Mouse (Mus musculus) CH12.LX (cell line): ENCODE measurements around the gene Cldn17. TPM values are rescaled to one million over a fixed set of nuclear protein-coding genes. Genes with fewer than 3 reads are reported as not detected.

Experiments
- DNase-seq: peaks from one replicate; pipeline ENCODE4 v3.0.0-alpha.2; 2013; ENCODE audit errors: extremely low read depth
- H3K27ac ChIP-seq: 2 replicates; pipeline ENCODE4 v1.5.1; 2012; ENCODE audit warnings: low read depth, mild to moderate bottlenecking, control low read depth, moderate library complexity; ENCODE audit not compliant: insufficient read depth
- H3K27me3 ChIP-seq: replicated peaks from 2 replicates; pipeline ENCODE3; 2012; ENCODE audit warnings: inconsistent platforms
- H3K36me3 ChIP-seq, 2 experiments: replicated peaks in 1 of 2; 2 replicates each; pipeline versions ENCODE3 to v1.6.1; 2012; ENCODE audit warnings: inconsistent platforms in 1 of 2, low read length in 1 of 2, mild to moderate bottlenecking in 1 of 2, mixed read lengths in 1 of 2, moderate library complexity in 1 of 2; ENCODE audit not compliant: control insufficient read depth in 1 of 2, insufficient read depth in 1 of 2
- H3K4me1 ChIP-seq, 2 experiments: 2 replicates each; pipeline ENCODE4 v1.6.1; 2012; ENCODE audit warnings: inconsistent platforms in 1 of 2, moderate library complexity in 1 of 2; ENCODE audit not compliant: insufficient read depth in 2 of 2, control insufficient read depth in 1 of 2
- H3K4me2 ChIP-seq: 2 replicates; pipeline ENCODE4 v1.6.1; 2012; ENCODE audit warnings: low read depth, mild to moderate bottlenecking, control low read depth; ENCODE audit not compliant: poor library complexity, insufficient read depth, severe bottlenecking
- H3K4me3 ChIP-seq, 3 experiments: fragments of 150-350 bp in 1 of 3; sonication (generic) in 1 of 3; replicated peaks in 1 of 3; 2 replicates each; pipeline versions ENCODE3 to v1.5.1; 2011 to 2012; ENCODE audit warnings: low read depth in 2 of 3, low read length in 2 of 3, mild to moderate bottlenecking in 2 of 3, moderate library complexity in 2 of 3, control low read depth in 1 of 3, improper control_type of control experiment in 1 of 3, inconsistent platforms in 1 of 3, mixed read lengths in 1 of 3; ENCODE audit not compliant: poor library complexity in 1 of 3
- H3K79me2 ChIP-seq: replicated peaks from 2 replicates; pipeline ENCODE4 v1.6.1; 2012; ENCODE audit warnings: mild to moderate bottlenecking, moderate library complexity; ENCODE audit not compliant: control insufficient read depth, poor library complexity, insufficient read depth, severe bottlenecking; ENCODE audit errors: extremely low read depth
- H3K9ac ChIP-seq: 2 replicates; pipeline ENCODE4 v1.6.1; 2012; ENCODE audit warnings: low read depth, mild to moderate bottlenecking, control low read depth, moderate library complexity; ENCODE audit not compliant: insufficient read depth
- H3K9me3 ChIP-seq: replicated peaks from 2 replicates; pipeline ENCODE3; 2012; ENCODE audit warnings: low read length, inconsistent platforms, mixed read lengths
- BHLHE40 ChIP-seq: IDR thresholded peaks from 2 replicates; pipeline ENCODE4 v1.6.1; 2011; ENCODE audit warnings: mild to moderate bottlenecking, low read depth, low read length, improper control_type of control experiment
- CHD1 ChIP-seq: IDR thresholded peaks from 2 replicates; pipeline ENCODE4 v1.6.1; 2012; ENCODE audit warnings: low read depth, low read length, improper control_type of control experiment, inconsistent platforms
- CHD2 ChIP-seq: IDR thresholded peaks from 2 replicates; pipeline ENCODE4 v1.6.1; 2011; ENCODE audit warnings: low read length, improper control_type of control experiment
- E2F4 ChIP-seq: IDR thresholded peaks from 2 replicates; pipeline ENCODE4 v1.6.1; 2011; ENCODE audit warnings: low read depth, low read length, improper control_type of control experiment; ENCODE audit not compliant: insufficient replicate concordance
- ELF1 ChIP-seq: IDR thresholded peaks from 2 replicates; pipeline ENCODE4 v1.6.1; 2014; ENCODE audit warnings: low read depth, mild to moderate bottlenecking, inconsistent platforms, low read length, improper control_type of control experiment
- ETS1 ChIP-seq: conservative IDR thresholded peaks from 2 replicates; pipeline ENCODE4 v1.6.1; 2012; ENCODE audit warnings: low read depth, mild to moderate bottlenecking, inconsistent platforms, low read length, improper control_type of control experiment, moderate library complexity
- GABPA ChIP-seq: IDR thresholded peaks from 2 replicates; pipeline ENCODE4 v1.6.1; 2012; ENCODE audit warnings: low read depth, low read length, improper control_type of control experiment, inconsistent platforms; ENCODE audit not compliant: insufficient replicate concordance
- JUN ChIP-seq: IDR thresholded peaks from 2 replicates; pipeline ENCODE4 v1.6.1; 2011; ENCODE audit warnings: low read depth, mild to moderate bottlenecking, low read length, improper control_type of control experiment, moderate library complexity; ENCODE audit not compliant: insufficient read depth
- JUND ChIP-seq: conservative IDR thresholded peaks from 2 replicates; pipeline ENCODE4 v1.6.1; 2011; ENCODE audit warnings: low read depth, low read length, improper control_type of control experiment
- KAT2A ChIP-seq: IDR thresholded peaks from 2 replicates; pipeline ENCODE4 v1.6.1; 2012; ENCODE audit warnings: low read length, improper control_type of control experiment, inconsistent platforms; ENCODE audit not compliant: insufficient replicate concordance
- MAFK ChIP-seq: IDR thresholded peaks from 2 replicates; pipeline ENCODE4 v1.6.1; 2011; ENCODE audit warnings: low read length, improper control_type of control experiment; ENCODE audit not compliant: insufficient replicate concordance
- MAX ChIP-seq: IDR thresholded peaks from 2 replicates; pipeline ENCODE4 v1.6.1; 2011; ENCODE audit warnings: low read length, improper control_type of control experiment
- MEF2A ChIP-seq: IDR thresholded peaks from 2 replicates; pipeline ENCODE4 v1.6.1; 2014; ENCODE audit warnings: low read depth, mild to moderate bottlenecking, inconsistent platforms, low read length, improper control_type of control experiment, borderline replicate concordance
- MXI1 ChIP-seq: IDR thresholded peaks from 2 replicates; pipeline ENCODE4 v1.6.1; 2011; ENCODE audit warnings: mild to moderate bottlenecking, low read depth, low read length, improper control_type of control experiment
- NELFE ChIP-seq: IDR thresholded peaks from 2 replicates; pipeline ENCODE4 v1.6.1; 2011; ENCODE audit warnings: low read depth, low read length, improper control_type of control experiment
- NRF1 ChIP-seq: IDR thresholded peaks from 2 replicates; pipeline ENCODE4 v1.6.1; 2014; ENCODE audit warnings: low read depth, mild to moderate bottlenecking, inconsistent platforms, low read length, improper control_type of control experiment, moderate library complexity
- PAX5 ChIP-seq: IDR thresholded peaks from 2 replicates; pipeline ENCODE4 v1.6.1; 2012; ENCODE audit warnings: low read length, inconsistent platforms, mixed read lengths
- POLR2AphosphoS2 ChIP-seq: IDR thresholded peaks from 2 replicates; pipeline ENCODE4 v1.6.1; 2011; ENCODE audit warnings: low read depth, low read length, improper control_type of control experiment
- RAD21 ChIP-seq: IDR thresholded peaks from 2 replicates; pipeline ENCODE4 v1.6.1; 2011; ENCODE audit warnings: low read depth, mild to moderate bottlenecking, low read length, improper control_type of control experiment, moderate library complexity
- RCOR1 ChIP-seq: conservative IDR thresholded peaks from 2 replicates; pipeline ENCODE4 v1.6.1; 2012; ENCODE audit warnings: low read depth, mild to moderate bottlenecking, inconsistent platforms, low read length, improper control_type of control experiment
- SIN3A ChIP-seq: IDR thresholded peaks from 2 replicates; pipeline ENCODE4 v1.6.1; 2012; ENCODE audit warnings: low read length, improper control_type of control experiment, inconsistent platforms
- SMC3 ChIP-seq: IDR thresholded peaks from 2 replicates; pipeline ENCODE4 v1.6.1; 2011; ENCODE audit warnings: low read depth, low read length, improper control_type of control experiment
- TBP ChIP-seq: conservative IDR thresholded peaks from 2 replicates; pipeline ENCODE4 v1.6.1; 2011; ENCODE audit warnings: low read depth, low read length, improper control_type of control experiment
- ZKSCAN1 ChIP-seq: IDR thresholded peaks from 2 replicates; pipeline ENCODE4 v1.6.1; 2012; ENCODE audit warnings: low read depth, inconsistent platforms, low read length, improper control_type of control experiment, borderline replicate concordance
- dilution Hi-C: fragments of 300-500 bp; cut with MboI; formaldehyde crosslinking; loops from 2 replicates; pipeline ENCODE4 v1.14.3; 2020; ENCODE audit warnings: low sequenced_read_pairs; ENCODE audit not compliant: extremely low pct_unique_long_range_greater_than_20kb, extremely low pct_ligation_motif_present
- in situ Hi-C: fragments of 300-500 bp; cut with MboI; formaldehyde crosslinking; loops from 3 replicates; pipeline ENCODE4 v1.14.3; 2019; ENCODE audit warnings: low sequenced_read_pairs, low pct_ligation_motif_present, low pct_unique_long_range_greater_than_20kb, mixed read lengths
- polyA plus RNA-seq: library from polyadenylated mRNA; unstranded; fragments of >175 nt; gene quantifications from 2 replicates; pipeline ENCODE4 v1.2.1, GENCODE M21; 2012; ENCODE audit warnings: low read depth; ENCODE audit not compliant: insufficient read length
- total RNA-seq, 2 experiments: library from RNA; depleted of rRNA; stranded (reverse); fragments of 300-350 nt in 1 of 2; fragments of >200 nt in 1 of 2; gene quantifications; 2 replicates each; pipeline ENCODE4 v1.2.3; 2012 to 2014

The Cldn17 gene
- total and polyA plus RNA-seq, 3 experiments = not detected

GRCm38 (mm10) chr16:88539841-88540487 lies 33.2 kb upstream of the Cldn17 start:
- H3K4me2 ChIP-seq = no peak overlapping the region
- dilution Hi-C loops = no loop called here
- peaks cover 54% of the 10 kb centered on the region for H3K9me3 ChIP-seq
- TF ChIP-seq MAX (no peak), RAD21 (no peak), ETS1 (no peak), RCOR1 (no peak), POLR2AphosphoS2 (no peak), ZKSCAN1 (no peak), JUND (no peak), SMC3 (no peak), SIN3A (no peak), JUN (no peak), KAT2A (no peak), TBP (no peak)
- TF ChIP-seq, all 38 proteins: peak for 0
- in situ Hi-C loops = no loop called here
- no peaks in the 10 kb centered on the region for H3K27me3 ChIP-seq
- DNase-seq = no peak
- no peak overlapping the region for H3K9ac ChIP-seq
- no peaks in the 10 kb centered on the region for H3K36me3 ChIP-seq
- H3K79me2 ChIP-seq = no peaks in the 10 kb centered on the region
- H3K27ac ChIP-seq = no peak overlapping the region
- H3K4me1 ChIP-seq = no peaks in the 10 kb centered on the region
- no peak overlapping the region for H3K4me3 ChIP-seq

GRCm38 (mm10) chr16:88511348-88511747 lies 4.6 kb upstream of the Cldn17 start:
- peaks cover 47% of the 10 kb centered on the region for H3K9me3 ChIP-seq
- no peaks in the 10 kb centered on the region for H3K27me3 ChIP-seq
- no peak overlapping the region for H3K4me3 ChIP-seq
- no peak overlapping the region for H3K27ac ChIP-seq
- H3K79me2 ChIP-seq = no peaks in the 10 kb centered on the region
- dilution Hi-C loops (no loop called here), in situ Hi-C loops (no loop called here)
- no peaks in the 10 kb centered on the region for H3K4me1 ChIP-seq
- H3K4me2 ChIP-seq = no peak overlapping the region
- TF ChIP-seq POLR2AphosphoS2 (no peak), MAFK (no peak), NRF1 (no peak), SIN3A (no peak), MEF2A (no peak), RAD21 (no peak), ELF1 (no peak), ETS1 (no peak), MXI1 (no peak), CHD2 (no peak), BHLHE40 (no peak), CHD1 (no peak), KAT2A (no peak), PAX5 (no peak), E2F4 (no peak), GABPA (no peak), NELFE (no peak)
- TF ChIP-seq, all 38 proteins: peak for 0
- H3K9ac ChIP-seq = no peak overlapping the region
- no peak for DNase-seq
- no peaks in the 10 kb centered on the region for H3K36me3 ChIP-seq
